ENCODE assay signal across 12 mouse cellular contexts in the genomic region with DNA sequence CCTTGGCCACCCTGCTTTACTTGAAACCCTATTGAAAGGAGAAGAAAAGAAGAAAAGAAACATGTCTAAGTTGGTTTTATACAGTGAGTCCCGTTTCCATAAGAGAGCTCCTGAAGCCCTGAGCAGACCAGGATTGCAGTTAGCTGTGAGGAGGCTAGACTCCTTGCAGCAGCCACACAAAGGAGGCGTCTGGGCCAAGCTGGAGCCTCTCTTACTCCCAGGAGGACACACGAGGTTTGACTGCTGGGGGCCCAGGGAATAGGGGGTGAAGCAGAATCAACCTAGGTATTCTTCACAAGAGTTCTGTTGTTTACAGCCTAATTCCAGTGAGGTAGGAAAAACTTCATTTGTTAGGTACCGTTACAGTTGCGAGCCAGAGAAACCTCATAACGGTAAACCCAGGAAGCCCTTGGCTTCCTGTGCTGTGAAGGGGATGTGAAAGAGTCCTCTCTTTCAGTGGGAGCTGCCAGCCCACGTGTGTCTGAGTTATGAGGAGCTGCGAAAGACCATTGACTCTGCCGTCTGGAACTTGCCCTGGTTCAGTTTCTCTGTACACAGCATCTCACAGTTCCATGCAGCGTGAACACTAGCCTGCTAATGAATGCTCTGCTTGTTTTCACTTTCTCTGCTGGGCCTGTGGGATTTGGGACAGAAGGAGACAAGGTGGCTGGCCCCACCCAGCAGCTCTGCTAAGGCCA. TPM values are rescaled to one million over a fixed set of nuclear protein-coding genes. Genes with fewer than 3 reads are reported as not detected.
DNase-seq lines count a peak whose midpoint lies in the region; ATAC-seq lines count a peak whose summit lies in the region.
"Had no signal": no experiment of that assay in that cellular context is flagged by ENCODE, and none has a peak within 500 bp of the region (broad histone marks: within the 10 kb centered on the region; RNA-seq: fewer than 3 reads in every experiment).

No protein-coding gene starts in this region.

- peaks cover 15% of the 10 kb centered on the region; the same call in 1 of the 2 replicates for H3K36me3 ChIP-seq in heart, embryonic 12.5 days
- H3K36me3 ChIP-seq in midbrain, embryonic 11.5 days (ENCODE audit: control insufficient read depth, insufficient read depth, low read length), result no peaks in the 10 kb centered on the region; the same call in none of the 2 replicates
- H3K36me3 ChIP-seq in midbrain, embryonic 10.5 days, result peaks cover 64% of the 10 kb centered on the region
- peaks cover 4% of the 10 kb centered on the region; the same call in 1 of the 2 replicates for H3K36me3 ChIP-seq in splenic B cell, adult 2 months (ENCODE audit: control insufficient read depth, insufficient read depth, low read length, poor library complexity, severe bottlenecking)

- no peak for DNase-seq in heart, postnatal 36 days
- DNase-seq in midbrain, embryonic 11.5 days (ENCODE audit: low spot score, missing footprints), result peak; percentile 45
- no peak for DNase-seq in midbrain, embryonic 10.5 days (ENCODE audit: low spot score)
- peak; percentile 76 for DNase-seq in forelimb bud, embryonic 11.5 days (ENCODE audit: low read depth, low spot score)
- DNase-seq in splenic B cell, adult 2 months (ENCODE audit: low read depth, low spot score), result peak; percentile 13
- no peak for DNase-seq in urinary bladder, postnatal 25 days (ENCODE audit: low spot score)
- DNase-seq in spleen, postnatal 14 days (ENCODE audit: low spot score in 2 of 2), result no peak
- DNase-seq: kidney, adult 18-20 months had no signal

- 60% methylated on average over 10 of the region's 10 CpGs for WGBS in heart, embryonic 12.5 days
- WGBS in midbrain, embryonic 11.5 days, result 82% methylated on average over 10 of the region's 10 CpGs
- 83% methylated on average over 10 of the region's 10 CpGs for WGBS in midbrain, embryonic 10.5 days

- H3K4me2 ChIP-seq in heart, embryonic 12.5 days, result no peak overlapping the region
- no peak overlapping the region for H3K4me2 ChIP-seq in midbrain, embryonic 11.5 days
- H3K4me2 ChIP-seq: forebrain, embryonic 15.5 days; liver, embryonic 11.5 days had no signal

- H3K9ac ChIP-seq in heart, embryonic 12.5 days, result no peak overlapping the region
- H3K9ac ChIP-seq in midbrain, embryonic 11.5 days (ENCODE audit: low read length), result no peak overlapping the region
- H3K9ac ChIP-seq: forebrain, embryonic 15.5 days had no signal

- no peaks in the 10 kb centered on the region for H3K27me3 ChIP-seq in heart, embryonic 12.5 days (replicated peaks)
- H3K27me3 ChIP-seq in midbrain, embryonic 11.5 days (ENCODE audit: control insufficient read depth, insufficient read depth, low read length), result no peaks in the 10 kb centered on the region
- H3K27me3 ChIP-seq in midbrain, embryonic 10.5 days (ENCODE audit: low read depth, poor library complexity, severe bottlenecking), result no peaks in the 10 kb centered on the region
- H3K27me3 ChIP-seq in splenic B cell, adult 2 months (ENCODE audit: control insufficient read depth, insufficient read depth, low read length, poor library complexity, severe bottlenecking), result no peaks in the 10 kb centered on the region
- H3K27me3 ChIP-seq: forebrain, embryonic 15.5 days had no signal

- no peak overlapping the region for H3K27ac ChIP-seq in heart, embryonic 12.5 days (ENCODE audit: poor library complexity, severe bottlenecking)
- H3K27ac ChIP-seq in midbrain, embryonic 11.5 days (ENCODE audit: low read depth, low read length), result no peak overlapping the region; the same call in 1 of the 2 replicates
- H3K27ac ChIP-seq in midbrain, embryonic 10.5 days (replicated peaks), result no peak overlapping the region
- H3K27ac ChIP-seq: forebrain, embryonic 15.5 days; macrophage had no signal

- peaks cover 10% of the 10 kb centered on the region; the same call in 1 of the 2 replicates for H3K4me1 ChIP-seq in heart, embryonic 12.5 days (replicated peaks)
- H3K4me1 ChIP-seq in midbrain, embryonic 11.5 days (ENCODE audit: control insufficient read depth, insufficient read depth, low read length), result no peaks in the 10 kb centered on the region; the same call in 1 of the 2 replicates
- peaks cover 7% of the 10 kb centered on the region for H3K4me1 ChIP-seq in midbrain, embryonic 10.5 days
- H3K4me1 ChIP-seq: forebrain, embryonic 15.5 days had no signal

- intact Hi-C loops in heart, postnatal 36 days (cut with DNase I), result no loop called here

- no peak overlapping the region for H3K4me3 ChIP-seq in heart, embryonic 12.5 days
- H3K4me3 ChIP-seq in midbrain, embryonic 11.5 days (ENCODE audit: low read depth, low read length), result no peak overlapping the region
- no peak overlapping the region for H3K4me3 ChIP-seq in midbrain, embryonic 10.5 days
- H3K4me3 ChIP-seq: forebrain, embryonic 15.5 days had no signal

- H3K9me3 ChIP-seq in heart, embryonic 12.5 days (replicated peaks), result no peaks in the 10 kb centered on the region
- H3K9me3 ChIP-seq in midbrain, embryonic 11.5 days (ENCODE audit: control insufficient read depth, low read length), result no peaks in the 10 kb centered on the region
- no peaks in the 10 kb centered on the region for H3K9me3 ChIP-seq in midbrain, embryonic 10.5 days (replicated peaks)
- H3K9me3 ChIP-seq: forebrain, embryonic 15.5 days had no signal

- ATAC-seq in heart, embryonic 12.5 days (ENCODE audit: insufficient number of reproducible peaks, low FRiP score), result peak; percentile 25; the same call in 1 of the 2 replicates
- ATAC-seq in midbrain, embryonic 11.5 days (ENCODE audit: low FRiP score), result no peak
- ATAC-seq: forebrain, embryonic 15.5 days had no signal

RNA-seq across cellular contexts. Expression of a gene that starts 36.4 kb away (rescaled TPM):
- polyA plus RNA-seq in heart, embryonic 12.5 days (2016; fragmentation: Nextera tagmentation; extraction: Ambion mirVana), result 37.6 and 40.7 TPM in 2 replicates
- total RNA-seq in heart, postnatal 36 days (2021), result 10 to 100 TPM; 23.9 to 26.1 TPM
- polyA plus RNA-seq in midbrain, embryonic 11.5 days (2014; fragmentation: Nextera tagmentation; extraction: Ambion mirVana), result 53.1 and 56.4 TPM in 2 replicates
- 54.4 and 61.8 TPM in 2 replicates for polyA plus RNA-seq in midbrain, embryonic 10.5 days (2016; fragmentation: Nextera tagmentation; extraction: Ambion mirVana)

RNA-seq across cellular contexts. Expression of a gene that starts 47.7 kb away (rescaled TPM):
- polyA plus RNA-seq in heart, embryonic 12.5 days (2016; fragmentation: Nextera tagmentation; extraction: Ambion mirVana), result 47.0 and 50.5 TPM in 2 replicates
- total RNA-seq in heart, postnatal 36 days (2021), result 10 to 100 TPM; 21.6 to 24.1 TPM
- polyA plus RNA-seq in midbrain, embryonic 11.5 days (2014; fragmentation: Nextera tagmentation; extraction: Ambion mirVana), result 69.5 and 81.7 TPM in 2 replicates
- 89.7 and 91.4 TPM in 2 replicates for polyA plus RNA-seq in midbrain, embryonic 10.5 days (2016; fragmentation: Nextera tagmentation; extraction: Ambion mirVana)

Comparison
In these comparisons a context has a peak if more than half of its experiments do, and no peak if none do; other contexts are left out.
1. DNase-seq: peak in midbrain, embryonic 11.5 days (single experiment), forelimb bud, embryonic 11.5 days (single experiment) and splenic B cell, adult 2 months (single experiment); none in heart, postnatal 36 days (0 of 2), midbrain, embryonic 10.5 days (single experiment), urinary bladder, postnatal 25 days (single experiment) and spleen, postnatal 14 days (0 of 2).